Mouse (Mus musculus) frontal cortex, postnatal 36 days (tissue): ENCODE measurements at regions not wholly inside any gene's neighbourhood (a gene's known extent, or its start where the extent isn't known, plus 50 kb on each side); places are given as distances from the start of the nearest gene placed in this dataset.
"Not testable (repeated sequence)": the region's sequence is repeated elsewhere in the genome, so short reads cannot be mapped to it uniquely, and the experiment has no call there.

Source experiments
- DNase-seq, 2 experiments: peaks; one replicate each; pipeline ENCODE4 v3.0.0; 2022; ENCODE audit warnings: low spot score in 2 of 2

DNA sequence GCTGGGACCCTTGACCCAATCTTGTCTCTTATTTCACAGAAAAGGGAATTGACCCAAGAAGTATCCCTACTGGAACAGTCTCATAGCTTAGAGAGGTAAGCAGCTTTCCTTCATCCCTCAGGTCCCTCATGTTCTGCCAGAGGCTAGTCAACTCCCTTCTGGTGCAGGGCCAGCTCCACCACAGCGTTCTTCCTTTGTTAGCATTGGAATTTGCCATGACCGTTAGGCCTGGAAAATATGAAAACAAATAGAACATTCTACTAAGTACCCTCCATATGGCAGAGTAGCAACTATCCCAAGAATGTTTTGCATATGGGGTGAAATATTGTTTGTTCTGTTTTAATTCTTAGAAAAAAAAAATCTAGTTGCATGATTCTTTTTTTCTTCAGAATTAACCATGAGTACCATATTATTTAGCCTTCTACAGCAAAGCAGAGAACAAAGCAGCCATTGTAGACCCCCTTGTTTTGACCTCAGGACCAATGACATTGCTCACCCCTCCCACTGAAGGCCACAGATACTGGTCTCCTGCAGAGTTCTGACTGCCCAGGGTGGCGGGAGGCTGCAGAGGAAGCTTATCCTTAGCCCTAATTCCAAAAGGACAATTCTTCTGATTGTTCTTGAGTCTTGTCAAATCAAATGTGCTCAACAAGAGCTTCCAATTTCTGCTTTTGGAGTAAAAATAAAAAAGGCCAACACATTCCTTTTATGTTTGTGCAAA is 78.1 kb upstream of the Ehbp1 start:
- no peak for DNase-seq

DNA sequence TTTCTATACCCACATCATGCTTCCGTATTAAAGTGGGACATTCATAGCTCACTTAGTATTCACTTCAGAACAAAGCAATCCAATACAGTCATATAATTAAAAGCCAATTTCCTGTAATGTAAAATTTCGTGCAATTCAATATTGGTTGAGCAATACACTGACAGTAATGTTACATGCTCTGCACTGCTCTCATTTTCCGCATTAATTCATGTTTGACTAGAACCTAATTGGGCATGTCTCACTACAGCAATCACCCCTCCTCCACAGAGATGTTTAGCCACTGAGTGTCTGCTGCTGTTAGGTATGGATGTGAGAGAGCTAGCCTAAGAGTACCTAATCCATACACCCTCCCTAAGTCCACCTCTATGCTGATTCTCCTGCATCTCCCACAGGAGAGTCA is 79.7 kb upstream of the Ehbp1 start:
- no peak for DNase-seq

DNA sequence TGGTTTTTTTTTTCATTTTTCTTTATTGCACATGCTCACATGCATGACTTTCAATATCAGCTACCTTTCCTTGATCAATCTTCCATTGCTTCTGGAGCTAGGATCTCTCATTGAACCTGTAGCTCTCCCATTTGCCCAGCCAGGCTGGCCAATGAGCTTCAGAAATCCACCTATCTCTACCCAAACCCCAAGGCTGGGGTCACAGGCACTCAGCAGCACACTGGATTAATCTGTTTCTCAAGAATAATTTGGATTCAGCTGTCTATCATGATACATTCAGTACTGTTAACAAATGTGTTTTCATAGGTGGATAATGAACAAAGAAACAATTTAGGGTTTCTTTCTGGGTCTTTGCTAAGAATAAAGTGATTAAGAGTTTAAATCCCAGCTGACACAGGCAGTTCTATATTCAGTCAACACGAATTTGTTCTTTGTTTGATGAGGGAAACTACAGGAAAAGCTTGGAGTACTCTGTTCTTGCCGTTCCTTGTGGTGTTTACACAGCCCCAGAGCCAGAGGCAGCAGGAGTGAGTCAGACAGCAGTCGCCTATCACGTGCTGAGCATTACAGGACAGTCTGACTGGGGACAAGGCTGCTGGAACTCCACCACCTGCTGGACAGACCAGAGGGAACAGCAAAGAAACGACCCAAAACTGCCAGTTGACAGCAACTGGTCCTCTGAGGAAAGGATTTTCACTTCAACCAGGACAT is 74.6 kb upstream of the Tmem17 start:
- DNase-seq: peak in 1 of 2 experiments; percentile 24

DNA sequence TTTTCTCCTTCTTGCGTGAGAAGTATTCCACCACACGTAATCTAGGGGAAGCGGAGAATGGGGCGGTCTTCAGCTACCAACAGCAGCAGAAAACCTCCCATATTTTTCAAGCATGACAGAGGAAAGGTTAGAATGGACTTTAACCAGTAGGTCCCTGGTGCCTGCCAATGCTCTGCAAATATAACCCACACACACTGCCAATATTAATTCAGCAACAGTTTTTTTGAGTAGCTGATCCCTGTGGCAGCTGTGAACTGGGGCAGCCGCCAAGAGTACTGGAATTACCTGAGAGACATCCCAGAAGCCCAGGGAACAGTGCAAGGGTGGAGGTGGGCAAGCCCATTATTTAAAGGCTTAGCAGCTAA is 74.1 kb upstream of the Tmem17 start:
- no peak for DNase-seq

DNA sequence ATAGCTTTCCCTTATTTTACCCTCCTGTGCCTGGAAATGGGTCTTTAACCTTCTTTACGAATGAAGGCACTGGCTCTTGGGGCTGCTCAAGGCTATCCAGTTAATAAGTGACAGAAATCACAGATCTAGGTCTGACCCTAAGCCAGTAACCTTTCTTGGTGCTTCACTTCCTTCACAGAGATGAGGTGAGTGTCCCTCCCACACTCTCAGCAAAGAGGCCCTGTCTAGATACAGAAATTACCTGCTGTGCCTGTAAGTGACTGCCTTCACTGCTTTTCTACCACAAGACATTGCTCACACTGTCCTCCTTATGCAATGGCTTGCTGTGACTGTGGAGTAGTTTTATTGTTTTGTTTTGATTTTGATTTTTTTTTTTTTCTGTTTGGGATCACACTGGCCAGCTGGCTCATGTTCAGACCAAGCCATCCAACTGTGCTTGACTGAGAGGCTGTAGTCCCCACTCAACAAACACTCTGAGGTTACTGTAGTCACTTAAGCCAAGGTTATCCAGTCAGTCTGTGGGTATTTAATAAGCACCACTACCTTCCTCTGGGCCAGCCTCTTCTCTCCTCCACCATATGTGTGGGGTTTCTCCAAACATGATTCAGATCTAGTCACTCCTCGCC is 73.3 kb upstream of the Tmem17 start:
- no peak for DNase-seq

DNA sequence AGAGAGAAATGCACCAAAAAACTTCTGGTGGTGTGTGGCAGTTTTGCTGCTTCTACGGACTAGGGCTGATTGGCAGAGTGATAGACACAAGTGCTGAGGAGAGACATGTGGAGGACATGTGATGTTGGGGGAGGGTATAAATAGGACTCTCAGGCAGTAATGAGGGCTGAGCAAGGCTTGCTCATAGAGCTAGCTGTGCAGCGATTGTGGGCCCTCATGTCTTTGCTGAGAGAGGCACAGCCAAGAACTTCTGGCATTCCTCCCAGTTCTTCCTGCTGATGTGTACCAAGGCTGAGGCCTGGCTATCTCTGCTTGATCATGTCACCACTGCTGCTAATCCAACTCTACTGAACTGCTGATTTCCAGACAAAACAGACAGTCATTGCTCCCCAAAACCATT is 71.4 kb upstream of the Tmem17 start:
- peak in 1 of 2 experiments; percentile 14 for DNase-seq

DNA sequence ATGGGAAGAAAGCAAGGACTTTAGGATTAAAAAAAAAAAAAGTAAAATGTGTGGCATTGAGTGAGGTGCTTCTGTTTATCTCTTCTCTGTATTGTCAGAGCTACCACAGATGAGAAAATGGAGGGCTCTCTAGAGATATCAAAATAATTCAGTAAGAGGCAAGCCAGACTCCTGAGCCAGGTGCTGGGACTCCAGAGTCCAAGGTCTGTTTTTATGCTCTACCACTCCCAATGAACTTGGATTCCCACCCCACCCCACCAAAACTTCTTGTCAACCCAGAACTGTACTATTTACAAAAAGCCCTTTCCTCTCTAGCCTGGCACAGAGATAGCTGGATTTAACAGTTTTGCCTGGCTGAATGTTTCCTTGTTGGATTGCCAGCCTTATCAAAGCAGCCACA is 58.7 kb upstream of the Tmem17 start:
- DNase-seq: no peak

DNA sequence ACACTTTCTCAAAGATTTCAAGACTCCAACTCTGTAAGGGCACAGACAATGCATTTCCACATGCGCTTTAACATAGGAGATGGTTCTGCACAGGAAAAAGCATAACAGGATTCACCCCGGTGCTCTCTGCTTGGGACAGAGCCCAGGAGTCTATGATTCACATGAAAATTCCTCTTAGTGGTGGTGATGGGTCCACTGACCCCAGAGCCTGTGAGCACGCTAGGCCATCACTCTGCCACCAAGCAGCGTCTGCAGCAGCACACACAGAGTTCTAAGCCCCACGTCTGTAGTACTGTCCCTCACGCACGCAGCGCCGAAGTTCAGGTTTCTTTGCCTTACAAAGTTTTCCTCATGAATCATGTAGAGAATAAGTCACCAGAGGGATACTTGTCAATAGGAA is 55.6 kb upstream of the Tmem17 start:
- no peak for DNase-seq

DNA sequence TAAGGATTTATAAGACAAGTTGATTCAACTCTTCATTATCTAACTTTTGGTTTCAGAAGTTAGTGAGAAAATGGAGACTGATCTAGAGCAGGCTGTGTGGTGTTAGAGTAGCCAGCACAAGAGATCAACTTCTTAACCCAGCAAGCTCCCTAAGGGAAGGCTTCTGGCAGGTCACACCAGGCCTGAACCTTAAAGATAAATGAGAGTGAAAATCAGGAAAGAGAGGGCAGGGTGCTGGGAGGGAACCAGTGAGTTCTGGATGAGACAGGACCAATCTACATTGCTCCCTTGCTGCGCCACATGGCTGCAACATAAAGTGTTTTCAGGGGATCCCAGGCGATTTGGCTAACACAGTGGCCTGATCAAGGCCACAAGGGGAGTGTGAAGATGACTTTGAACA is 54.7 kb upstream of the Tmem17 start:
- DNase-seq: no peak

DNA sequence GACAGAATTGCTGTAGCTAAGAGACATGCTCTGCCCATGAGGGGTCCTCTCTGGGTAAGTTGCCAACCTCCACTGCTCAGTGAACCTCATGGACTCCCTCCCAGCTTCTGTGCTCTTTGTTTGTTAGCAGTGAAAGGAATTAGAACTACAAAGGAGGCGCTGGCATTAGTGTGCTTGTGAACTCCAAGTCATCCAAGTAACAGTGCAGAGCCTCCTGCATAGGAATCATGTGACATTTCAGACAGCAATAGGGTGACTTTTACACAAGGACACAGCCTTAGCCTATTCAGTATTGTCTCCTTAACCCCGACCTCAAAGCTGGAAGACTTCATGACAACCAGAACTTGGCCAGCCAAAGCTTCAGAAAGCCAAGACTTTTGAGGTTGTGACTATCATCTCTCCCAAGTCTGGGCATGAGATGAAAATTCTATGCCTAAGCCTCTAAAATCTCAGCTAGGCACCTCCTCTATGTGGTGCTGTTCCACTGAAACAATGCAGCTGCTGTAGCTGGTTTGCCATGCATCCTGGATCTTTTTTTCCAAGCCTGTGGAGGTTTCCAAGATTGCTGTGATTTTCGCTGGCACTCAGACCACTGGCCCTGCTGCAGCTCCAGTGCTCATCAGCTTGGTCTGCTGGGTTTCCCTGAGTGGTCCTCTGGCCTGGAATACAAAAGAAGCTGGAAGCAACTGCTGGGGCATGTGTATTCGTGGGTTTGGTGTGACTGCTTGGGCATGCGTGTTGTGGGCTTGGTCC is 52.8 kb upstream of the Tmem17 start:
- DNase-seq: peak in 1 of 2 experiments; percentile 9

DNA sequence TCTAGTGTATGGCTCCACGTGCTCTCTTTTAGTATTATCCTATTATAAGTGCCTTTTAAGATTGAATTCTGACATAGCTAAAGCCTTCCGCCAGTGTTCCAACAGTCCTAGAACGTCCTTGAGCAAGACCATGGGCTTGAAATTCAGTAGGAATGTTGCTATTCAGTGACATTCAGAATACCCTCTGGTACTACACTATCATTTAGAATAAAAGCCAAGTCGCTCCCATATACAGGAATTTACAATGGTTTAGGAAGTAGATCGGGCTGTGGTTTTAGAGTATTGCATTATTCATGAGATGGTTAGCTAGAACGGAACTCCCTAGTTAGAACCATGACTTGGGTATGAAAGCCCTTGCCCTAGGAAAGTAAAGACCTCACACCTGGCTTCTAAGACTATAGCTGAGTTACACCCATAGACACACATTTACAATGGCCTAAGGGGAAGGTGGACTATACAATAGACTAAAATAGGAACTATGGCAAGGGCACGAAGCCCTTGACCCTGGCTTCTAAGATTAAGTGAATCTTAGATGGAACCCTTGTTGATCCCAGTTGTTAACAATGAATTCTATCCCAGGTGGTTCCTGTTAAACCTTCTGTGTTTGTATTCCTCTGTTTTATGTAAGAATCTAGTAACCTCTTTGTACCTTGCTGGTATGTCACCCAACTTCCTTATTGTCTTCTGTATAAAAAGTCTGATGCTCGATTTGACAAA is 50.7 kb upstream of the Tmem17 start:
- DNase-seq: not testable (repeated sequence)
